Mouse (Mus musculus): Measurements from ENCODE around the gene Cracr2a. TPM values are rescaled to one million over a fixed set of nuclear protein-coding genes. Genes with fewer than 3 reads are reported as not detected.

The Cracr2a gene
- polyA plus RNA-seq (2017; shearing (Covaris generic)) = 23.3 TPM

DNA sequence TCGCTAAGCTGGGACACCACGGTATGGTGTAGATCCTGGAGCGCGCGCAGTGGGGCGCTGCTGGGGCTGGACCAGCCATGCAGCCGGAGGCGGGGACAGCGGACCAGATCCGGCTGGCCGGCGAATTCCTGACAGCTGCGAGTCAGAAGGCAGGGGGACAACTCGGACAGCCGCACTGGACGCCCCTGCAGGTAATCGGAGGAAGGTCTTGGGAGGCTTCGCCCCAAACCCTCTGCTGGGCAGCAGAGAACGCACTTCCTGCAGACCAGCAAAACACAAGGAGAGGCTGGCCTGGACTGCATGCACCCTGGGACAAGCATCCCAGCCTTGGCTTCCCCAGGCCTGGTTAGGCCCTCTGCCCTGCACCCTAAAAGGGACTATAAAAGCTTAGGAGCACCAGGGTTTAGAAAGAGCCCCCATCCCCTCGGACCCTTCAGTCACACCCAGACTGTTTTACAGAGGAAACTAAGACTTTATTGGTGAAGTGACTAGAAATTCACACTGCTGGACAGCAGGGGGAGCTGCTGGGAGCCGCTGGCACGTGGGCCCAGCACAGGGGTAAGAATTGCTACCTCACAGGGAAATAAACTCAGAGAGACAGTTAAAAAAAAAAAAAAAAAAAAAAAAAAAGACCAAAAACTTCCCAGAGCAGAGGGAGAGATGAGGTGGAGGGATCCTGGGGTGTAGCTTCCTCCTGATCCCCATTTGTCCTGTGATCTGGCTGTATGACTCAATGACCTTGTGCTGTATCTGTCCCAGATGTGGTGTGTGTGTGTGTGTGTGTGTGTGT, at the start of gene Cracr2a:
TSS of gene Cracr2a (plus strand) at position 108 of the 790 bp plus-strand sequence.

Other genes with a start within 250 kb of the Cracr2a start
- gene Parp11, start 114.5 kb upstream of the Cracr2a start, polyA plus RNA-seq (2017; shearing (Covaris generic)) = 68.3 TPM
- gene Prmt8, start 208.1 kb downstream of the Cracr2a start, polyA plus RNA-seq (2017; shearing (Covaris generic)) = not detected